In the genomic region with DNA sequence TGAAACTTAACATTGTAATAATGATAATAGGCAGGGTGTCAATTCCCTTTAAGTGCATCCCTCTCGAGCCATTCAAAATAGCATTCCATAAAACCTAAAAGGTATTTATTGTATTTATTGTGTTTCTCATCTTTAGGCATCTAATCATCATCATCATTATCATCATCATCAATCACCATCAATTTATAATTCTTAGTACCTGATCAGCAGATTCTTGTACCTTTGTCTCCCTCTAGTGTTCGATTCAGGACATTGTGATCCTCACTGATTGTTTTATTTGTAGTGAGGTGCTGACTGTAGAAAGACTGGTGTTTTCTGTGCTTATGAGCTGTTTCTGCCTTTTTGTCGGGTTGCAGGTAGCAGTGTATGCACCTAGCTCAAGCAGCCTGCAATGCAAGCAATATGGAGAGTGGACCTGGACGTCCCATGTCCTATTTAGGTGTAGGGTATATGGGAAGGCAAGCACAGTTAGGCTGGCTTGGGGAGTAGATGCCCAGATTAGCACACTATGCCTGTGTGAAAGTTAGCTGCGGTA, we compare ENCODE assay signal across 9 mouse cellular contexts.
DNase-seq lines count a peak whose midpoint lies in the region; ATAC-seq and TF ChIP-seq lines count a peak whose summit lies in the region.
"Had no signal": no experiment of that assay in that cellular context is flagged by ENCODE, and none has a peak within 500 bp of the region (broad histone marks: within the 10 kb centered on the region; RNA-seq: fewer than 3 reads in every experiment).

No protein-coding gene starts in this region.

- H3K36me3 ChIP-seq in kidney, postnatal 0 days (ENCODE audit: insufficient read depth, low read length): no peaks in the 10 kb centered on the region
- no peaks in the 10 kb centered on the region for H3K36me3 ChIP-seq in kidney, embryonic 16.5 days (ENCODE audit: insufficient read depth, low read length)
- no peaks in the 10 kb centered on the region for H3K36me3 ChIP-seq in hindbrain, embryonic 13.5 days
- no peaks in the 10 kb centered on the region for H3K36me3 ChIP-seq in midbrain, postnatal 0 days (ENCODE audit: insufficient read depth, low read length)

- TF ChIP-seq CTCF in kidney, postnatal 0 days (IDR thresholded peaks at IDR 0.05; ENCODE audit: low read depth): peak; percentile 73
- peak; percentile 92 for TF ChIP-seq CTCF in midbrain, postnatal 0 days (IDR thresholded peaks at IDR 0.05)

- no peak overlapping the region for H3K27ac ChIP-seq in kidney, postnatal 0 days
- H3K27ac ChIP-seq in kidney, embryonic 16.5 days (ENCODE audit: low read length): no peak overlapping the region
- H3K27ac ChIP-seq in hindbrain, embryonic 13.5 days: no peak overlapping the region
- no peak overlapping the region for H3K27ac ChIP-seq in midbrain, postnatal 0 days (ENCODE audit: low read depth, low read length)

- H3K4me1 ChIP-seq in kidney, postnatal 0 days (replicated peaks; ENCODE audit: insufficient read depth, low read length): no peaks in the 10 kb centered on the region
- no peaks in the 10 kb centered on the region for H3K4me1 ChIP-seq in kidney, embryonic 16.5 days (ENCODE audit: insufficient read depth, low read length)
- H3K4me1 ChIP-seq in hindbrain, embryonic 13.5 days (replicated peaks): no peaks in the 10 kb centered on the region
- H3K4me1 ChIP-seq in midbrain, postnatal 0 days (ENCODE audit: insufficient read depth, low read length): no peaks in the 10 kb centered on the region

- no peak for ATAC-seq in kidney, postnatal 0 days (replicated peaks; ENCODE audit: low FRiP score, low read depth)
- ATAC-seq in kidney, embryonic 16.5 days (ENCODE audit: low FRiP score, low TSS enrichment): no peak
- peak; percentile 74 for ATAC-seq in hindbrain, embryonic 13.5 days (ENCODE audit: low FRiP score)
- peak; percentile 70 for ATAC-seq in midbrain, postnatal 0 days (ENCODE audit: low FRiP score)
- no peak for ATAC-seq in megakaryocyte, adult 5-6 weeks (ENCODE audit: poor library complexity, severe bottlenecking)

- no peak overlapping the region for H3K4me3 ChIP-seq in kidney, postnatal 0 days (replicated peaks; ENCODE audit: low read depth, low read length)
- no peak overlapping the region for H3K4me3 ChIP-seq in kidney, embryonic 16.5 days (ENCODE audit: low read length)
- no peak overlapping the region for H3K4me3 ChIP-seq in hindbrain, embryonic 13.5 days
- H3K4me3 ChIP-seq in midbrain, postnatal 0 days (ENCODE audit: low read depth, low read length): no peak overlapping the region
- H3K4me3 ChIP-seq: myocyte had no signal

- H3K9ac ChIP-seq in kidney, postnatal 0 days (ENCODE audit: low read depth, low read length): no peak overlapping the region
- no peak overlapping the region for H3K9ac ChIP-seq in kidney, embryonic 16.5 days (replicated peaks; ENCODE audit: low read length)
- H3K9ac ChIP-seq in hindbrain, embryonic 13.5 days: no peak overlapping the region
- no peak overlapping the region for H3K9ac ChIP-seq in midbrain, postnatal 0 days (replicated peaks; ENCODE audit: low read length, poor library complexity, severe bottlenecking)

- 17% methylated on average over 5 of the region's 5 CpGs for WGBS in kidney, postnatal 0 days
- 21% methylated on average over 5 of the region's 5 CpGs for whole genome bisulfite sequencing in kidney, embryonic 16.5 days
- WGBS in hindbrain, embryonic 13.5 days: 22% methylated on average over 5 of the region's 5 CpGs
- 20% methylated on average over 5 of the region's 5 CpGs for WGBS in midbrain, postnatal 0 days

- DNase-seq in kidney, postnatal 0 days (ENCODE audit: low spot score): peak; percentile 34
- peak; percentile 13 for DNase-seq in adipocyte (ENCODE audit: low spot score)
- DNase-seq in midbrain, postnatal 0 days (ENCODE audit: low spot score): peak; percentile 80
- DNase-seq in spleen, postnatal 36 days (ENCODE audit: low spot score in 2 of 2): no peak
- no peak for DNase-seq in adrenal gland, postnatal 36 days

- H3K9me3 ChIP-seq in kidney, postnatal 0 days (replicated peaks; ENCODE audit: low read length): no peaks in the 10 kb centered on the region
- no peaks in the 10 kb centered on the region for H3K9me3 ChIP-seq in kidney, embryonic 16.5 days (ENCODE audit: low read length)
- H3K9me3 ChIP-seq in hindbrain, embryonic 13.5 days: no peaks in the 10 kb centered on the region
- H3K9me3 ChIP-seq in midbrain, postnatal 0 days (ENCODE audit: low read length): no peaks in the 10 kb centered on the region

- no peaks in the 10 kb centered on the region for H3K27me3 ChIP-seq in kidney, postnatal 0 days (ENCODE audit: insufficient read depth, low read length)
- H3K27me3 ChIP-seq in kidney, embryonic 16.5 days (ENCODE audit: insufficient read depth, low read length): no peaks in the 10 kb centered on the region
- no peaks in the 10 kb centered on the region for H3K27me3 ChIP-seq in hindbrain, embryonic 13.5 days
- H3K27me3 ChIP-seq in midbrain, postnatal 0 days (ENCODE audit: insufficient read depth, low read length): no peaks in the 10 kb centered on the region

- H3K4me2 ChIP-seq in kidney, postnatal 0 days (ENCODE audit: low read length): no peak overlapping the region
- H3K4me2 ChIP-seq in kidney, embryonic 16.5 days (replicated peaks; ENCODE audit: low read depth, low read length): no peak overlapping the region
- no peak overlapping the region for H3K4me2 ChIP-seq in hindbrain, embryonic 13.5 days
- H3K4me2 ChIP-seq in midbrain, postnatal 0 days (ENCODE audit: low read depth, low read length, poor library complexity, severe bottlenecking): no peak overlapping the region

Comparison
In these comparisons a context has a peak if more than half of its experiments do, and no peak if none do; other contexts are left out.
1. ATAC-seq: peak in hindbrain, embryonic 13.5 days (single experiment) and midbrain, postnatal 0 days (single experiment); none in kidney, postnatal 0 days (single experiment), kidney, embryonic 16.5 days (single experiment) and megakaryocyte, adult 5-6 weeks (single experiment).
2. DNase-seq: peak in kidney, postnatal 0 days (single experiment), adipocyte (single experiment) and midbrain, postnatal 0 days (single experiment); none in spleen, postnatal 36 days (0 of 2) and adrenal gland, postnatal 36 days (0 of 2).